Mouse (Mus musculus): ENCODE results near the gene Gm20708. TPM values are rescaled to one million over a fixed set of nuclear protein-coding genes. Genes with fewer than 3 reads are reported as not detected.

Gene Gm20708
- total RNA-seq, 1 experiment, result 0.40 TPM

GRCm38 (mm10) chr11:117863174-117863856, 53.8 kb downstream of the Gm20708 start:
- no peaks in the 10 kb centered on the region for H3K9me3 ChIP-seq (ENCODE audit: control insufficient read depth, insufficient read depth, low read depth, low read length)
- peaks cover 12 to 39% of the 10 kb centered on the region in 2 experiments; a peak in 3 of 4 replicates for H3K4me1 ChIP-seq (ENCODE audit: control insufficient read depth in 2 of 2, insufficient read depth in 2 of 2, low read length in 2 of 2, poor library complexity in 1 of 2)
- no peak overlapping the region for H3K27ac ChIP-seq (ENCODE audit: insufficient read depth, low read depth, low read length, poor library complexity, severe bottlenecking)
- in situ Hi-C loops (cut with MboI; ENCODE audit: low sequenced_read_pairs in 2 of 2, unreplicated experiment in 2 of 2), result loop anchor here in 1 of 2 experiments (25.0 kb wide), 1 partner anchor 374 kb away; the partner anchor contains the start of gene Cyth1
- no peak for TF ChIP-seq MAFK (IDR thresholded peaks at IDR 0.05; ENCODE audit: insufficient read depth, low read depth, low read length)
- TF ChIP-seq ZC3H11A (IDR thresholded peaks at IDR 0.05; ENCODE audit: borderline replicate concordance, low read depth, low read length), result 0 out of 2 replicates have a peak, but pooled peaks have one; percentile 32
- no peak overlapping the region for H3K4me3 ChIP-seq (ENCODE audit: insufficient read depth in 1 of 2, low read depth in 1 of 2, low read length in 2 of 2, poor library complexity in 1 of 2, severe bottlenecking in 1 of 2)
- peaks cover 5% of the 10 kb centered on the region; the same call in 1 of the 2 replicates for H3K36me3 ChIP-seq (ENCODE audit: control insufficient read depth, insufficient read depth, low read length, poor library complexity, severe bottlenecking)
- no peak for DNase-seq (ENCODE audit: low read depth, low spot score)
- no peak overlapping the region for H3K9ac ChIP-seq (ENCODE audit: insufficient read depth, low read depth, low read length, poor library complexity, severe bottlenecking)

- DNase-seq (ENCODE audit: low read depth, low spot score), result no peak
- Histone ChIP-seq H3K36me3 (ENCODE audit: control insufficient read depth, insufficient read depth, low read length, poor library complexity, severe bottlenecking) (no peaks in the 10 kb centered on the region), H3K4me1 (ENCODE audit: control insufficient read depth in 2 of 2, insufficient read depth in 2 of 2, low read length in 2 of 2, poor library complexity in 1 of 2) (peaks cover 8 to 31% of the 10 kb centered on the region in 2 experiments; a peak in 3 of 4 replicates), H3K9me3 (ENCODE audit: control insufficient read depth, insufficient read depth, low read depth, low read length) (no peaks in the 10 kb centered on the region), H3K4me3 (ENCODE audit: insufficient read depth in 1 of 2, low read depth in 1 of 2, low read length in 2 of 2, poor library complexity in 1 of 2, severe bottlenecking in 1 of 2) (no peak overlapping the region), H3K27ac (ENCODE audit: insufficient read depth, low read depth, low read length, poor library complexity, severe bottlenecking) (no peak overlapping the region), H3K9ac (ENCODE audit: insufficient read depth, low read depth, low read length, poor library complexity, severe bottlenecking) (no peak overlapping the region)
- TF ChIP-seq MAFK (IDR thresholded peaks at IDR 0.05; ENCODE audit: insufficient read depth, low read depth, low read length) (no peak), CHD2 (IDR thresholded peaks at IDR 0.05; ENCODE audit: low read depth, low read length) (no peak), ZNF384 (IDR thresholded peaks at IDR 0.05; ENCODE audit: low read depth, low read length) (no peak), HCFC1 (IDR thresholded peaks at IDR 0.05; ENCODE audit: borderline replicate concordance, insufficient read depth, low read length) (no peak), ZC3H11A (IDR thresholded peaks at IDR 0.05; ENCODE audit: borderline replicate concordance, low read depth, low read length) (no peak)
- in situ Hi-C loops (cut with MboI; ENCODE audit: low sequenced_read_pairs in 2 of 2, unreplicated experiment in 2 of 2), result loop anchor here in 1 of 2 experiments (25.0 kb wide), 1 partner anchor 372 kb away; the partner anchor contains the start of gene Cyth1
Observed at GRCm38 (mm10) chr11:117864805-117865204, 55.3 kb downstream of the Gm20708 start.

- no peak overlapping the region for H3K4me3 ChIP-seq (ENCODE audit: insufficient read depth in 1 of 2, low read depth in 1 of 2, low read length in 2 of 2, poor library complexity in 1 of 2, severe bottlenecking in 1 of 2)
- no peaks in the 10 kb centered on the region for H3K36me3 ChIP-seq (ENCODE audit: control insufficient read depth, insufficient read depth, low read length, poor library complexity, severe bottlenecking)
- no peak overlapping the region for H3K9ac ChIP-seq (ENCODE audit: insufficient read depth, low read depth, low read length, poor library complexity, severe bottlenecking)
- H3K9me3 ChIP-seq (ENCODE audit: control insufficient read depth, insufficient read depth, low read depth, low read length), result no peaks in the 10 kb centered on the region
- in situ Hi-C loops (cut with MboI; ENCODE audit: low sequenced_read_pairs in 2 of 2, unreplicated experiment in 2 of 2), result loop anchor here in 1 of 2 experiments (25.0 kb wide), 1 partner anchor 371 kb away; the partner anchor contains the start of gene Cyth1
- no peak for TF ChIP-seq CHD2 (IDR thresholded peaks at IDR 0.05; ENCODE audit: low read depth, low read length)
- TF ChIP-seq ZNF384 (IDR thresholded peaks at IDR 0.05; ENCODE audit: low read depth, low read length), result no peak
- TF ChIP-seq ZC3H11A (IDR thresholded peaks at IDR 0.05; ENCODE audit: borderline replicate concordance, low read depth, low read length), result no peak
- no peak for TF ChIP-seq HCFC1 (IDR thresholded peaks at IDR 0.05; ENCODE audit: borderline replicate concordance, insufficient read depth, low read length)
- peaks cover 6 to 24% of the 10 kb centered on the region in 2 experiments; a peak in 3 of 4 replicates for H3K4me1 ChIP-seq (ENCODE audit: control insufficient read depth in 2 of 2, insufficient read depth in 2 of 2, low read length in 2 of 2, poor library complexity in 1 of 2)
- H3K27ac ChIP-seq (ENCODE audit: insufficient read depth, low read depth, low read length, poor library complexity, severe bottlenecking), result no peak overlapping the region
- no peak for DNase-seq (ENCODE audit: low read depth, low spot score)
Observed at GRCm38 (mm10) chr11:117865988-117866387, 56.5 kb downstream of the Gm20708 start.

- TF ChIP-seq HCFC1 (IDR thresholded peaks at IDR 0.05; ENCODE audit: borderline replicate concordance, insufficient read depth, low read length) (peak; percentile 39; the same call in 1 of the 2 replicates), ZNF384 (IDR thresholded peaks at IDR 0.05; ENCODE audit: low read depth, low read length) (no peak), ZC3H11A (IDR thresholded peaks at IDR 0.05; ENCODE audit: borderline replicate concordance, low read depth, low read length) (peak; percentile 97)
- Histone ChIP-seq H3K9ac (ENCODE audit: insufficient read depth, low read depth, low read length, poor library complexity, severe bottlenecking) (peak overlapping the region; percentile 58; the same call in 1 of the 2 replicates), H3K9me3 (ENCODE audit: control insufficient read depth, insufficient read depth, low read depth, low read length) (no peaks in the 10 kb centered on the region), H3K36me3 (ENCODE audit: control insufficient read depth, insufficient read depth, low read length, poor library complexity, severe bottlenecking) (no peaks in the 10 kb centered on the region), H3K4me3 (ENCODE audit: insufficient read depth in 1 of 2, low read depth in 1 of 2, low read length in 2 of 2, poor library complexity in 1 of 2, severe bottlenecking in 1 of 2) (peak overlapping the region; percentile 18 to 54; a peak in 3 of 4 replicates), H3K27ac (ENCODE audit: insufficient read depth, low read depth, low read length, poor library complexity, severe bottlenecking) (no peak overlapping the region), H3K4me1 (ENCODE audit: control insufficient read depth in 2 of 2, insufficient read depth in 2 of 2, low read length in 2 of 2, poor library complexity in 1 of 2) (peaks cover 8 to 22% of the 10 kb centered on the region in 2 experiments; a peak in 3 of 4 replicates)
- DNase-seq (ENCODE audit: low read depth, low spot score), result peak; percentile 86
- in situ Hi-C loops (cut with MboI; ENCODE audit: low sequenced_read_pairs in 2 of 2, unreplicated experiment in 2 of 2), result loop anchor here in 1 of 2 experiments (5.0 to 25.0 kb wide), 2 partner anchors 211 to 366 kb away; partner anchors contain the start of gene Cyth1
Observed at GRCm38 (mm10) chr11:117870688-117871365, 61.4 kb downstream of the Gm20708 start.

Measured in ES-E14 (cell line).